Mouse (Mus musculus): ENCODE results near the gene Cebpg. TPM values are rescaled to one million over a fixed set of nuclear protein-coding genes. Genes with fewer than 3 reads are reported as not detected.
A peak's percentile ranks its signal among the peaks of the same experiment; 100 is the strongest.

The Cebpg gene
- polyA plus RNA-seq, 1 experiment from 2014 or later = 28.0 TPM

DNA sequence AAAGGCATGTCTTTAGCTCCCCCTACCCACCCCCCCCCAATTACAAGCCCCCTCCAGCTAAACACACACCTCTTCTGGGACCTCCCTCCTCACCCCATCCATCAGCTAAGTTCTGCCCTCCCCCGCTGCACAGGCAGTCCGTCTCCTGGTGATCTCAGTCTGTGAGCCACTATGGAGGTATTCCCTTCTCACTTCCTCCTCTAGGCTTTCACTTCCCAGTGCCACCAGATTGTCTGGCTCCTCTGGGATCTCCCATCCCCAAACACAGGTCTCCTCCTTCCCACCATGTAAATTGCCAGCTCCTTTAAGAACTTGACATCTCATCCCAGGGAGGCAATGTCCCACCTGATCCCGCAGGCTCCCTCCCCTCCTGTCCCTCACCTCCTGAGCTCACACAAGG is 9.6 kb upstream of the Cebpg start:
- Histone ChIP-seq H3K27me3 (replicated peaks) (no peaks in the 10 kb centered on the region), H3K4me3 (no peak overlapping the region), H3K9me3 (replicated peaks) (no peaks in the 10 kb centered on the region), H3K4me2 (no peak overlapping the region), H3K36me3 (no peaks in the 10 kb centered on the region), H3K27ac (no peak overlapping the region), H3K4me1 (no peaks in the 10 kb centered on the region), H3K9ac (no peak overlapping the region)
- no peak for ATAC-seq
- WGBS (ENCODE audit: insufficient replicate concordance) = 56% methylated on average over 3 of the region's 3 CpGs

DNA sequence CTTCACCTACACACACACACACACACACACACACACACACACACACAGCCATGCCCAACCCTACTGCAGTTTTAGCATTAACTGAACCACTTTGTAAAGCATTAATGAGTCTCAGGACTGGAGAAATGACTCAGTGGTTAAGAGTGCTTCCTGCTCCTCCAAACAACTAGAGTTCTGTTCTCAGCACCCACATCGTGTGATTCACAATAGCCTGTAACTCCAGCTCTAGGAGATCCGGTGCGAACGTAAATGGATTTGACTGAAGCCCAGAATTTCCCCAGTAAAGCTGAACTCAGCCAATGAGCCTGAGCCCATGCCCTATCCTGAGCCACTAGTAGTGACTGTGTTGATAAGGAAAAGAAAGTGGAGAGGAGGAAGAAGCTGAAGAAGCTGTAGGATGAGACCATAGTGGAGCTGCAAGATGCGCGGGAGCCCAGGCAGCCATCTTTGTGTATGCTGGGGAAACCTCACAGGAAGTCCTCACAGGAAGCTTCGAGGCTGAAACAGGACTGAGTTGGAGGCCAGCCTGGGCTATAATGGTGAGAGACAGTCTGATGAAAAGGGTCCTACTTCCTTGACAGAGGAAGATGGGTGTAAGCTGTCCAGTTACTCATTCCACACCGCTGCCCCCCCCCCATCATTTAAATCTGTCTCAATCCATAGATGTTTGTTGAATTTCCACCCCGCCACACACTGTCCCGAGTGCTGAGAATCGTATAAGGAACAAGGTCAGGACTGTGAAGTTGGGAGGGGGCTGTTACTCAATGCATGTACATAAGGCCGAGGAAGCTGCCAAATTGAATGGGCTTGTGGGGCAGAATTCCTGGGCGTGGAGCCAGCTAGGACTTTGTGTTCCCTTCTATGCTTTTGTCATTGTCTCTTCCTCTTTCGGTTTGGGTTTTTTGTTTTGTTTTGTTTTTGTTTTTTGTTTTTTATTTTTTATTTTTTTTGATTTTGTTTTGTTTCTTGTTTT is 8.2 kb upstream of the Cebpg start:
- WGBS (ENCODE audit: insufficient replicate concordance) = 60% methylated on average over 14 of the region's 14 CpGs
- Histone ChIP-seq H3K4me1 (no peaks in the 10 kb centered on the region), H3K27ac (no peak overlapping the region), H3K9ac (no peak overlapping the region), H3K36me3 (no peaks in the 10 kb centered on the region), H3K27me3 (replicated peaks) (no peaks in the 10 kb centered on the region), H3K4me3 (no peak overlapping the region), H3K9me3 (replicated peaks) (no peaks in the 10 kb centered on the region), H3K4me2 (no peak overlapping the region)
- no peak for ATAC-seq

DNA sequence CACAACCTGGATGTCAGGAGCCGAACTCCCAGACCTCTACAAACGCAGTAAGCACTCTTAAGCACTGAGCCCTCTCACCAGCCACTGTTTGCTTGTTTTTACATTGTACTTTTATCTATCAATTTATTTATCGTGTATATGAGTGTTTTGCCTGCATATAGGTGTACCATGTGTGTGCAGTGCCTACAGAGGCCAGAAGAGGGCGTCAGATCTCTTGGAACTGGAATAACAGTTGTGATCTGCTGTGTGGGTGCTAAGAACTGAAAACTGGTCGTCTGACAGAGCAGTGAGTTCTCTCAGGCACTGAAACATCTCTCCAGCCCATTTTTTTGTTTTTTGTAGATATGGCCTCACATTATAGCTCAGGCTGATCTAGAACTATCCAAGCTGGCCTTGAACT is 3.1 kb upstream of the Cebpg start:
- no peak for ATAC-seq
- Histone ChIP-seq H3K9me3 (replicated peaks) (no peaks in the 10 kb centered on the region), H3K4me1 (peaks cover 23% of the 10 kb centered on the region), H3K4me2 (no peak overlapping the region), H3K27me3 (replicated peaks) (no peaks in the 10 kb centered on the region), H3K9ac (no peak overlapping the region), H3K4me3 (no peak overlapping the region), H3K27ac (no peak overlapping the region), H3K36me3 (no peaks in the 10 kb centered on the region)
- 67% methylated on average over 5 of the region's 5 CpGs for WGBS (ENCODE audit: insufficient replicate concordance)

DNA sequence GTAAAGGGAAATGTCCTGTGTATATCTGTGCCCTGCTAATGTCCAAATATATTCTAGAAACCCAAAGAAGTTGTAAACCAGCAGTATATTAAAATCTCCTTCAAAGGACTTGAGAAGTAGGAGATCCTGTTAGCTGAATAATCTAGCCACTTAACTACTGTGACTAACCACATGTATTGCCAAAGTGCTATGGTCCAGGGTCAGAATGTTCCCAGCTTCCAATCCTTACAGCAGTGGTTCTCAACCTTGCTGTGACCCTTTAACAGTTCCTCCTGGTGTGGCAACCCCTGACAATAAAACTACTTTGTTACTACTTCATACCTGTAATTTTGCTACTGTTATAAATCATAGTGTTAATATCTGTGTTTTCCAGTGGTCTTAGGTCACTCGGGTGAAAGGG is 2.0 kb upstream of the Cebpg start:
- no peak for ATAC-seq
- 62% methylated on average over 1 of the region's 1 CpGs for WGBS (ENCODE audit: insufficient replicate concordance)
- Histone ChIP-seq H3K4me1 (peaks cover 32% of the 10 kb centered on the region), H3K36me3 (peaks cover 6% of the 10 kb centered on the region; the same call in 1 of the 2 replicates), H3K9ac (no peak overlapping the region), H3K4me3 (no peak overlapping the region), H3K4me2 (no peak overlapping the region), H3K27me3 (replicated peaks) (no peaks in the 10 kb centered on the region), H3K9me3 (replicated peaks) (no peaks in the 10 kb centered on the region), H3K27ac (no peak overlapping the region)

DNA sequence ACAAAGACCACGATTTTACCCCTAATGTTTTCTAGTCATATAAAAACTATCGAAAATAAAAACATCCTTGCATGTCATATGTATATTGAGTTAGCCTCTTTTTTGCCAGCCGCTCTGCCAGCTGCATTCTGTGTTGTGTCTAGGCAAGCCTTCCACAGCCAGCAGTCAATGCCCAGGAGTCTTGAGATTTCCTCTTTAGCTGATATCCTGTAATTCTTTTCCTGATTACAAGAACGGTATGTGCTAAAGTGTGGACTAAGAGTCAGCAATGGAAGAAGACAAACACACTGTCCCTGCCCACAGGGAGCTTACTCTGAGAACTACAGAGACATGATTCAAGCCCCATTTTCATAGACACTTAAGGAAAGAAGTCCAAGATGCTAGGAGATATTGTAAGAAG is 1.2 kb upstream of the Cebpg start:
- Histone ChIP-seq H3K36me3 (peaks cover 9% of the 10 kb centered on the region; the same call in 1 of the 2 replicates), H3K27me3 (replicated peaks) (no peaks in the 10 kb centered on the region), H3K27ac (no peak overlapping the region), H3K4me2 (peak overlapping the region; percentile 79), H3K9ac (0 out of 2 replicates have a peak overlapping the region, but pooled peaks have one; percentile 99), H3K4me1 (peaks cover 37% of the 10 kb centered on the region), H3K9me3 (replicated peaks) (no peaks in the 10 kb centered on the region), H3K4me3 (no peak overlapping the region)
- 54% methylated on average over 4 of the region's 4 CpGs for WGBS (ENCODE audit: insufficient replicate concordance)
- ATAC-seq = no peak

DNA sequence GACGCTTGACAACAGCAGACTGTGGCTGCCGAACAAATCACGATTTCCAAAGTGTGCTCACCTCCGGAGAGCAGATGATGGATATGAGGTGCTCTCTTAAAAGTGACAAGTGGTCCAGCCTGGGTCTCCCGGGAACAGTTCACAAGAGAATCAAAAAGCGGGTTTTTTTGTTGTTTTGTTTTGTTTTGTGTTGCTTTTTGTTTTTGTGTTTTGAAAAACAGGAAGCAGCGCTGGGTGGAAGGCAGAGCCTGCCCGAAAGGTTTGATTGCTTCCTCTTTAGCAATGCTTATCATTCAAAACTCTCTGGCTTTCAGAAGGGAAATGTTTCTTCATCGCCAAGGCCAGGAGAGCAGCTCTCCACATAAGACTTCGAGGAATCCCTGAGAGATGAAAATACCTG is 626 bp upstream of the Cebpg start:
- ATAC-seq = 0 out of 2 replicates have a peak, but pooled peaks have one; percentile 2
- H3K9me3 ChIP-seq (replicated peaks) = no peaks in the 10 kb centered on the region
- H3K27ac ChIP-seq = peak overlapping the region; percentile 93
- peak overlapping the region; percentile 99 for H3K9ac ChIP-seq
- peak overlapping the region; percentile 79 for H3K4me2 ChIP-seq
- WGBS (ENCODE audit: insufficient replicate concordance) = 5% methylated on average over 10 of the region's 10 CpGs
- H3K4me1 ChIP-seq = peaks cover 37% of the 10 kb centered on the region
- peak overlapping the region; percentile 94 for H3K4me3 ChIP-seq
- peaks cover 9% of the 10 kb centered on the region; the same call in 1 of the 2 replicates for H3K36me3 ChIP-seq
- H3K27me3 ChIP-seq (replicated peaks) = no peaks in the 10 kb centered on the region

DNA sequence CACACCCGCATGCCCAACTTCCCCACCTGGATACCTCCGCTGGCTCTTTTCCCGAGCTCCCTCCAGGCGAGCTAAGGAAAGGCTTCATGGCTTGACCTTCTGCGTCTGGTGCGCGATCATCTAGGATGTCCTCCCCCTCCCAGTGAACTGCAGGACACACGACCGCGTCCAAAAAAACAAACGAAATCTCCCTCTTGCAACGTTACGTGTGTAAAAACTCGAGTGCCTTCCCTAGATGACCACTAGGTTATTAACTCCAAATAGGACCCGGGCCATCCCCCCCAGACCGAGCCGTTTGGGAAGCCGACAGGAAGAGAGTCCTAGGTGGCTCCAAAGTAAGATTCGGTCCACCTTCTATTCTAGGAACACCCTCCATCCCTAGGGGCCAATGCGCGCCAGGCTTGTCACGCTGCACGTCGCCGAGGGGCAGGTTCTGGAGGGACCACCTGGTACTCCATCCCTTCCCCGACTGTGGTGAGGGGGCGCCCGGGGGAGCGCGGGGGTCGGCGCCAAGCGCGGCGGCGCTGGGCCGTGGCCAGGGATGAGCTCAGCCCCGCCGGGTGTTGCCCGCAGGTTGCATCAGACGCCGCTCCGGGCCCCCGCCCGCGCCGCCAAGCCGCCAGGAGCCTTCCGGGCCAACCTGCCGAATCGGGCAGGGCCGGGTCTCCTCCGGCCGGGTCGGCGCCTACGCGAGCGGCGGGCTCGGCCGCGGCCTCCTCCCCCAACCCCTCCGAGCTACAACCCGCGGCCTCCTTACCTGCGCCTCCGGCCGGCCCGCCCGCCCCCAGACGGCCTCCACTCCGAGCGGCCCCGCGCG is 546 bp downstream of the Cebpg start:
- Histone ChIP-seq H3K4me1 (peaks cover 37% of the 10 kb centered on the region), H3K36me3 (peaks cover 16% of the 10 kb centered on the region), H3K9me3 (replicated peaks) (no peaks in the 10 kb centered on the region), H3K27me3 (replicated peaks) (no peaks in the 10 kb centered on the region), H3K4me3 (peak overlapping the region; percentile 94), H3K4me2 (peak overlapping the region; percentile 79), H3K27ac (peak overlapping the region; percentile 93), H3K9ac (peak overlapping the region; percentile 99)
- peak; percentile 76 for ATAC-seq
- WGBS (ENCODE audit: insufficient replicate concordance) = under 1% methylated on average over 54 of the region's 77 CpGs

DNA sequence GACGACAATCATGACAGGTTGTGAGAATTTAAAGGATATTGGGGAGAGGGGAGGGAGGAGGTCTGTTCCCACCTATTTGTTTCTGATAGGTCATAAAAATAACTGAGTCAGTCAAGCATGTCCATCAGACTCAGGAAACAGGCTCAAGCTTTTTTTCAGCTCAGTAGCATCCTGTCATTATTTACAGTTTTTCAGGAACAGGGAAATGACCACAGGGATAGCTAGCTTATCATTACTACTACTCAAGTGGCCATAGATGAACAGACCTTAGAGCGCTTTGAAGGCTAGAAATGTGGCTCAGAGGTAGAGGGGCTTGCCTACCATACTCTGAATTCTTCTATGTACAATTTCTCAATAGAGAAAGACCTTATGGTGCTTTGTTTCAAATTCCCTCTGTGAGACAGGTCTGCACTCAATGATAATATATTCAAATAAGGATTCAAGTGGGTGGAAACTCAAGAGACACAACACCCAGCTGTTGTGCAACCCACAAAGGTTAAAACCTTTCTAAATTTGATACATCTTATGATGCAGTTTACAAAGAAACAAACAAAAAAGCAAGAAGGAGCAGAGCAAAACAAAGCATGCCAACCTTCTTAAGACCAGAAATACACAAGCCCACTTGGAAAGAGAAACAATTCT is 1.3 kb downstream of the Cebpg start:
- no peaks in the 10 kb centered on the region for H3K27me3 ChIP-seq (replicated peaks)
- no peak for ATAC-seq
- peak overlapping the region; percentile 93 for H3K27ac ChIP-seq
- no peaks in the 10 kb centered on the region for H3K9me3 ChIP-seq (replicated peaks)
- peak overlapping the region; percentile 94 for H3K4me3 ChIP-seq
- WGBS (ENCODE audit: insufficient replicate concordance) = 59% methylated on average over 2 of the region's 2 CpGs
- H3K4me2 ChIP-seq = peak overlapping the region; percentile 79
- peaks cover 37% of the 10 kb centered on the region for H3K4me1 ChIP-seq
- peak overlapping the region; percentile 99 for H3K9ac ChIP-seq
- H3K36me3 ChIP-seq = peaks cover 24% of the 10 kb centered on the region

DNA sequence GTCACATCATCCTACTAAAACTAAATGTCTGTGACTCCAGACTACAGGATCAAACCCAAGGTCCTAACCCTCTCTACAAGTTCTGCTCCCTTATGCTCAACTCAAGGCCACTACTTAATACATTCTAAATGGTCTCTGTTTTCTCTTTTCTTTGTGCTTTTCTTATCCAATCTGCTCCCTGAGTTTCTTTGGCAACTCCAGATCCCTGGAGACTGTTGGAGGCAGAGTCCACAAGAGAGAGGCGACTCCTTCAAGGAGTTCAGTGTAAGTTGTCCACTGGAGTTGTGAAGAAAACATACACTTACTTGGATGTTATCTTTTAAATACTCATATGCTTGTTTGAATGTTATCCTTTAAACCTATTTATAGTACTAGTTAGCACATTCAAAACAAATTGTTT is 2.1 kb downstream of the Cebpg start:
- no peak for ATAC-seq
- peak overlapping the region; percentile 94 for H3K4me3 ChIP-seq
- H3K4me1 ChIP-seq = peaks cover 37% of the 10 kb centered on the region
- WGBS (ENCODE audit: insufficient replicate concordance) = 94% methylated on average over 1 of the region's 1 CpGs
- no peaks in the 10 kb centered on the region for H3K9me3 ChIP-seq (replicated peaks)
- peaks cover 32% of the 10 kb centered on the region for H3K36me3 ChIP-seq
- no peak overlapping the region for H3K27ac ChIP-seq
- H3K9ac ChIP-seq = peak overlapping the region; percentile 99
- no peaks in the 10 kb centered on the region for H3K27me3 ChIP-seq (replicated peaks)
- H3K4me2 ChIP-seq = peak overlapping the region; percentile 79

DNA sequence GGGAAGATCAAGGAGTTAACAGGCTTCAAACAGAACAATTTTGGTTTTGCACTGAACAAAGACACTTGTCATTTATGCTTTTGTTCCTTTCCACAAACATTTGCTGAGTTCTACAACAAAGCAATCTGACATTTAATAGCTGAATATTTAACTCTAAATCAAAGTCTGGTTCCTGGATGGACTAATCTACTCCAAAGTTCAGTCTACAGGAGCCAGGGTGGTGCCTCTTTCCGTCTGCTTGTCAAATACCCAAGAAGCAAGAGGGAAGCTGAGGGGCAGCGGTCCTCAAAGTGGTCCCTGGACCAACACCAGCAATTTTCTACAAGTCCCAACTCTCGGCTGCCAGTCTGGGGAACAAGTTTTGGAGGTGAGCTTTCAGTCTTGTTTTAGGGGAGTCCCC is 3.2 kb downstream of the Cebpg start:
- H3K4me3 ChIP-seq = no peak overlapping the region
- no peaks in the 10 kb centered on the region for H3K9me3 ChIP-seq (replicated peaks)
- peaks cover 41% of the 10 kb centered on the region for H3K36me3 ChIP-seq
- no peak overlapping the region for H3K4me2 ChIP-seq
- WGBS (ENCODE audit: insufficient replicate concordance) = 86% methylated on average over 3 of the region's 3 CpGs
- 0 out of 2 replicates have a peak overlapping the region, but pooled peaks have one; percentile 17 for H3K9ac ChIP-seq
- H3K27ac ChIP-seq = no peak overlapping the region
- ATAC-seq = no peak
- peaks cover 40% of the 10 kb centered on the region for H3K4me1 ChIP-seq
- no peaks in the 10 kb centered on the region for H3K27me3 ChIP-seq (replicated peaks)

DNA sequence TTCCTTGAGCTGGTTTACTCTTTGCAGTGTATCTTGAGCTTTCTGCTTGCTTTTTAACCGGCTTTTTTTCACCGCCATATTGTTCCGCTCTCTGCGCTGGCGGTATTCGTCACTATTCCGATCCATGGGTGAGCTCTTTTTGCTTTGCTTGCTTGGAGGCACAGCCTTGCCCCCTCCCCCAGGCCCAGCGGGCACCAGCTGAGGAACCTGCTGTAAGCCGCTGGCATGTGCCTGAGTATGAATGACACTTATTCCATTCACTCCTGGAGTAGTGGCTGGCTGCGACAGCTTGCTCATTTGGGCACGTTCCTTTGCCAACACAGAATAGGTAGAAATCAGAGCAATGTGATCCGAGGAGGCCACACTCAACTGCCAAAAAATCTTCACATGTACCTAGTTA is 5.8 kb downstream of the Cebpg start:
- Histone ChIP-seq H3K27me3 (replicated peaks) (no peaks in the 10 kb centered on the region), H3K9me3 (replicated peaks) (no peaks in the 10 kb centered on the region), H3K36me3 (peaks cover 67% of the 10 kb centered on the region), H3K9ac (no peak overlapping the region), H3K4me3 (no peak overlapping the region), H3K27ac (no peak overlapping the region), H3K4me1 (peaks cover 40% of the 10 kb centered on the region), H3K4me2 (no peak overlapping the region)
- no peak for ATAC-seq
- 95% methylated on average over 12 of the region's 12 CpGs for WGBS (ENCODE audit: insufficient replicate concordance)

Measured in liver, embryonic 12.5 days (tissue).